Mouse (Mus musculus): ENCODE measurements around the gene Pear1.

Pear1 gene

DNA sequence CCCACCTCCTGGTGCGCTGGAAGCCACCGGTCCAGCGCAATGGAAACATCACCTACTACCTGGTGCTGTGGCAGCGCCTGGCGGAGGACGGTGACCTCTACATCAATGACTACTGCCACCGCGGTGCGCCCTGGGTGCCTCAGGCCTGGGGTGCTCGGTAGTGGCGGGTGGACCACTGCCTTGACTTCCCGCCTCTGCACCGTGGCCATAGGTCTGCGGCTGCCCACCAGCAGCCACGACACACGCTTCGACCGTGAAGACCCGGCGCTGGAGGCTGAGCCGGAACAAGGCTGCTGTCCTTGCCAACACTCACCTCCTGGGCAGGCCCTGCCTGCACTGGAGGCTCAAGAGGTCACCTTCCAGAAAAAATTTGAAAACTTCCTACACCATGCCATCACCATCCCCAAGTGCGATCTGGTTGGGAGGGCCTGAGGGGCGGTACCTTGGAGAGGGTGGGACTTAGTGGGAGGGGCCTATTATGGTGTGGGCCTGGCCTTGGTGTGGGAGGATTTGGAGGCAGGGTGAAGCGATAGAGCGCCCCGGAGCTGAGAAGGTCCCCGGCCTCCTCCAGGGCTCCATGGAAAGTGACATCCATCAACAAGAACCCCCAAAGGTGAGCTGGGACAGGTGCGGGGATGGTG is 14.7 kb downstream of the Pear1 start:
- no peak for DNase-seq (ENCODE audit: low spot score)

DNA sequence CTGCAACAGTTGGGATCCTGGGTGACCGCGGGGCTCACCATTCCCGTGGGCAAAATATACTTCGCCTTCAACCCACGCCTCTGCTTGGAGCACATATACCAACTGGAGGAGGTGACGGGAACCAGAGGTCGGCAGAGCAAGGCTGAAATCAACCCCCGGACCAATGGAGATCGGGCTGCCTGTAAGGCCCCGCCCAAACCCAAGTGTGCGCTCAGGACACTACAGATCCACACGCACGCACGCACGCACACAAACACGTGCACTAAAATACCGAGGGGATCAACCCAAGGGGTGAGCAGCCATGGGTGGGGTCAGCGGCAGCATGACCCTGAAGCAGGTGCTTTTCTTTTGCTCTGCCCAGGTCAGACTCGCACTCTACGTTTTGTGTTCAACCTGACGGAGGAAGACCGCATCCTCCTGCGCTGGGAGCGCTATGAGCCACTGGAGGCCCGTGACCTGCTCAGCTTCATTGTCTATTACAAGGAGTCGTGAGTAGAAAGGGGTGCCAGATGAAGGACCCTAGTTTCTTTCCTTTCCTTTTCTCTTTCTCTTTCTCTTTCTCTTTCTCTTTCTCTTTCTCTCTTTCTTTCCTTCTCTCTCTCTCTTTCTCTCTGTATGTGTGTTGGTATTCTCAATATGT is 19.9 kb downstream of the Pear1 start:
- DNase-seq (ENCODE audit: low spot score): no peak

DNA sequence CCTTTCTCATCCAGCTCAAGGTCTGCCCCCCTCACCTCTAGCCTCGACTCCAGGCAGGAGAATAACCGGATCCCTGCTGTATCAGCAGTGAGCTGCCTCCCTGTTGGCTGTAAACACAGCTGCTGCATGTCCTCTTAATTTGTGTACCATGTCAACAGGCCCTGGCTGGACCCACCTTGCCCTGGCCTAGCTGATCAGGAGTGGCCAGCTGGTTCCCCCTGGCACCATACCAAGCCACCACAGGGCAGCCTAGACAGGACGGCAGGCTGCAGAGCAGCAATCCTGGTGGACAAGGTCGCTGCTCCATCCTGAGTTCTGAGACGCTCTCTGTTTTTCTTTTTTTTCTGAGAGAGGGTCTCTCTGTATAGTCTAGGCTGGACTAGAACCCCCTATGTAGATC is 22.4 kb downstream of the Pear1 start:
- DNase-seq (ENCODE audit: low spot score): no peak

DNA sequence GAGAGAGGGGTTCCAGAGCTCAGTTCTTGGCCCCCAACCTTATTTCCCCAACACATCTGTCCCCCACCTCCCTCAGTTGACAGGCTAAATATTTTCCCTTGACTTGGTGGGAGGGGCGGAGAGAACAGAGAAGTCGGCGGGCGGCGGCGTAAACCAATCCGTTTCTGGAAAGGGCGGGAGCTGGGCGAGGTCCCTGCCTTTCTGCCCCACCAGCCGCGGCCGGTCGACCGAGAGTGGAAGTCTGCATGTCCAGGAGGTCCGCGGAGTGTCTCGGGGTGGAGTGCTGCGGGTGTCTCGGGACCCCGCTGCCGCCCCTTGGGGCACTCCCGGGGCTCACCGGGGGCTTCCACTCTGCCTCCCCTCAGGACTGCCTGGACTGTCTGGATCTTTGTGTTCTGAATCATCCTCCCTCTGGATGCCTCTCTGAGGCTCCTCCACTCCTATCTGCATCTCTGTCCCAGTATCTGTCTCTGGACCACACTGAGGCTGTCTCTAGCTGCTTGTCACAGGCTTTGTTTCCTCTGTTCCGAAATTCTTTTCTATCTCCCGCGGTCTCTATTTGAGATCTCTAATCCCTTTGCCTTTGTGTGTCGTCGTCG is 27.3 kb downstream of the Pear1 start, which contains the start of gene Insrr:
Insrr (plus strand) TSS at position 216 of the 599 bp plus-strand sequence.
- no peak for DNase-seq (ENCODE audit: low spot score)

DNA sequence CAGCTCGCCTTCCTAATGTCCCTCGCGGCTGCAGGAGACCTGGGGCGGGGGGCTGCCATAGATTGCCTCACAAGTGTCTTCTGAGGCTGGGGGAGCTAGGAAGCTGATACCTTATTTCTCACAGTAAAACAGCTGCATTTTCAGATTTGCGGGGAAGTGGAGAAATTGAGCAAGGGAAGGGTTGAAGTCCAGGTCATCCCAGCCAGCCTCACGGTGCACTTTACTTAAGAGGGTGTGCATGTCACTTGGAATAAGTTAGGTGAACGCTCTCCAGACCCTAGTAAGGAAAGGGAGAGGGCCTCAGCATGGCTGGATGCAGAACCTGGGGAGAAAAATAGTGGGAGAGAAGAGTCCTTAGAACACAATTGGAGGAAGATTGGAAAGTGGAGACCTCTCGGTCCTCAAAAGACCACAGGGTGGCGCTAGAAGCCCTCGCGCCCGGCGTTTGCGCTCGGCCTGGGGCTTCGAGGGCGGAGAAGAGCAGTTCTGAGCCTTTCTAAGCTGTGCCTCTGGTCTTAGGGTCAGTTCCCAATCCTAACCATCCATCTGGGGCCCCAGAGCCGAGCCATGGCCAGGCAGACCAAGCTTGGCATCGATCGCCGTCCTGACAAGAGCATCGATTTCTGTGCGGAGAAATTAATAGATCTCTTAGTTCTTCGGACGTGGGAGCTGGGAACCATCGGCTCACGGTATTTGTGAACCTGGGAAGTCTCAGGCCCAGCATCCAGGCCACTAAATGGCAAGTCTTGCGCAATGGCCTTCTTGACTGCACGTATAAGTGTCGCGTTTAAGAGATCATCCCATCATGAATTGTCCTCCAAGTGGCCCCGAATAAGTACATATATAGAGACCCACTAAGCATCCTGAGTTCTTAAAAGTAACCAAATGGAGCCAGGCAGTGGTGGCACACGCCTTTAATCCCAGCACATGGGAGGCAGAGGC is 28.5 kb downstream of the Pear1 start:
- peak; percentile 15 for DNase-seq (ENCODE audit: low spot score)

DNA sequence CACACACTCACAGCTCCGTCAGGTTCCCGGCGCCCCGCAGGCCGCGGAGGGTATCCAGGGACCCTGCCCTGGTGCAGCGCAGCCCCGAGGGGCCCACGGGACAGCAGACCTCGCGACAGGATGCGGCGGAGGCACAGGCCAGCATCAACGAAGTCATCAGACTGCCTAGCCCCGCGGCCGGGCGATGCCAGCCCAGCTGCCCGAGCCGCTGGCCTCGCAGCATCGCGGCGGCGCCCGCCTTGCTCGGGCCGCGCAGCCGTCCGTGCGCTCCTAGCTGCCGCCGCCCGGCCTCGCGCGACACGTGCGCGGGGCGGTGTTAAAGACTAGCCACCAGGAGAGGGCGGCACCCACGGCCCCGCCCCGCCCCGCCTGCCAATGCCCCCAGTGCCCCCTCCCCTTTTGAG is 29.2 kb downstream of the Pear1 start, which contains the start of gene Ntrk1:
Ntrk1 (minus strand) TSS at position 241 of the 404 bp plus-strand sequence.
- no peak for DNase-seq (ENCODE audit: low spot score)

DNA sequence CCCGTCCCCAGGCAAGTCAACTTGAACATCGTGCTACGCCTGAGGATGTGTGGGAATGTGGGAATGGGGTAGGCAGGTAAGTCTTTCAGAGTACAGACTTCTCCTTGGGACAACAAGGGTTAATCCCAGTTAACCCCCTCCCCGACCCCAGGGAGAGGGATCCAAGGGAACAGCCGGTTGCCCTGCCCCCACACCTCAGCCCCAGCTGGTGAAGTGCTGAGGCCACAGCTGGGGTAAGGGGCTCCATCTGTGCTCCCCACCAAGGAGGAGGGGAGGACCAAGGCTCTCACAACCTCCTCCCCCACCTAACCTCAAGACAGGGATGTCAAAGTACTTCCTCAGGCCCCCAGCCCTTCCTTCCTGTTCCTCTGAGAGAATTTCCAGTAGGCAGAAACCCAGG is 34.3 kb downstream of the Pear1 start:
- no peak for DNase-seq (ENCODE audit: low spot score)

DNA sequence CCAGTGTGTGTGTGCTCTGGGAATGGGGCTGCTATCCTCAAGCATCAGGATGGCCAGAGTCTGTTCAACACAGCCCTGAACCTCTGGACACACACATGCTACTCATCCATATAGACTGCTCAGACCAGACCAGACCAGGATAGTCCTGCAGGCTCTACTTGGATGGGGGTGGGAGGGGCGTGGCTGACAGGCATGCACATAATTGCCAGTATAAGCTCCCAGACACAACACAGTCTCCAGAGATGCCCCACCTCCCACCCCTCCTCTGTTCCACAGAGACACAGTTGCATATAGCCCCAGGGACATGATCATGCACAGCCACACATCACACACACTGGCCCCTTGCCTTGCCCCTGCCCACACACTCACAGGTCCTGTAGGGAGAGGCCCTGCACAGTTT is 34.9 kb downstream of the Pear1 start:
- no peak for DNase-seq (ENCODE audit: low spot score)

DNA sequence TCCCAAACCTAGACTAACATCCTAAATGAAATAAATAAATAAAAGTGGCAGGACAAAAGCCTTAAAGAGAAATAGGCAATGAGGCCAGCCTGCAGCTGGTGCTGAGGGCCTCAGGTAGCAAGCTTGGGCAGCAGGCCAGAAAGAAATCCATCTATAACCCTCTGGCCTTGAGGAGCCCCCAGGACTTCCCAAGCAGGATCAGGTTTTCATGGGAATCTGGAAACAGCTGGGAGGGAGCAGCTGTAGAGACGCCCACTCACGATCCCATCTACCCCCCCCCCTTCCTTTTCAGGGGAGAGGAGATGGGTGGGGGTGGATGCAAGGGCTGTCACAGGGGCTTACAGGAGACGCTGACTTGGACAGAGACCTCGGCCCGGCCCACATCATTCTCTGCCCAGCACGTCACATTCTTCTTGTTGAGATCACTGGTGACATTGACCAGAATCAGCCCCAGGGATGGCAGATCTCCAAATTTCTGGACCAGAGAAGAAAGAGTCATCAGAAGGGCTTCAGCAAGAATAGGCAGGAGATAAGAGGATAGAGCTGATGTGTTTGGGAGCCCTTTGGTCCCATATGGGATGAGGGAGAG is 38.4 kb downstream of the Pear1 start:
- DNase-seq (ENCODE audit: low spot score): no peak

DNA sequence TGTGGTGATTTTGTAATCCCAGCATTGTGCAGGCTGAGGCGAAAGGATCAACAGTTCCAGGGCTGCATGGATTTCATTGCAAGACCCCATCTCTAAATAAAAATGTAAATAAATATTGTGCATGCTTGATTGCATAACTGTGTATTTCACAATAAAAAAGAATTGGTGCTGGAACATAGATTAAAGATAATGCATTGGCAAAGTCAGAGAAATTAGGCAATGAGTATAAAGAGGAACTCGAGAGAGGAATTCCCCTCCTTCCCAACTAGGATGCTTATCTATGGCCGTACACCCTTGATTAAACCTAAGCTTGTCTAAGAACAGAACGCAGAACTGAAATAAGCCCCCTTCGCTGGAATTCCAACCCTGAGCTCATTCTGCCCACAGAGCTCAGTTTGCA is 39.0 kb downstream of the Pear1 start:
- no peak for DNase-seq (ENCODE audit: low spot score)

DNA sequence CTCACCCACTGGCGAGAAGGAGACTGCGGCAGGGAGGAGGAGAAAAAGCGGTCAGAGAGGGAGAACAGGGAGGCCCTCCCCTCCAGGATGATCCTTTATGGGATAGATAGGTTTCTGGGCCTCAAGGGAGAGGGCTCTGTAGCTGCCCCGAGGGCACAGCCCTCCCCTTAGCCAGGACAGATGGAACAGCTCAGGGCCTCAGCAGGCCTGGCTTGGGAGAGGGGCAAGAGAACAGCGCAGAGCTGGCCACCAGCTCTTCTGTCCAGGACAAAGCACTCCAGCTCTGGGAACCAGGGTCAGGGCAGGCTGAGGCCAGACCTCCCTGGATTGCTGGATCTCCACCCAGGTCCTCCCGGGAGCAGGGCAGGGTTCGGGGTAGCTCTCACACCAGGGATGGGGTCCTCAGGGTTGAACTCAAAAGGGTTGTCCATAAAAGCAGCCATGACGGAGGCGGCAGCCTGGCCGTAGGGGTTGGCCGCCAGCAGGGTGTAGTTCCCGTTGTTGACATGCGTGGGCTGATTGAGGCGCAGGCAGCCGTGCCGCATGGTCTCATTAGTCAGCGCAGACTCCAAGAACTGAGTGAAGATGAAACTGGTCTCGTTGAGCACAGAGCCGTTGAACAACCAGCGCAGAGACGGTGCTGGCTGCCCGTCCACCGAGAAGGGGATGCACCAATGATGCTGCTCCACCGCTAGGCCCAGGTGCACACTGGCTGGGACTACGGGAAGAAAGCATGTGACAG is 40.7 kb downstream of the Pear1 start:
- no peak for DNase-seq (ENCODE audit: low spot score)

DNA sequence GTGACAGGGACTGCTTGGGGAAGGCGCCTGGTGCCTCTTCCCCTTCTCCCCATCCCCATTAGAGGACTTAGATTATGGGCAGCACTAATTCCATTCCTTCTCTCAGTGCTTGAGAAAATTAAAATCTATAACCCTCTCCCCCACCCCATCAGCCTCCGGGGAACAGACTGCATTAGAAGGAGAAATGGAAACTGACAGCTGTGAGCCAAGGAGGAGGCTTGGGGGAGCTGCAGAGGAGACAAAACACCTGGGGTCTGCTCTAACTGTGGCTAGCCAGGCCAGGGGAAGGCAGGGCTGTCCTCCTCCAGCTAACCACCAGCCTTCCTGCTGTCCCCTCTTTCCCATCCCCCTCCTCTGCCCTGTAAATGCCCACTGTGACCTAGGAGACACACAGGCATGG is 45.0 kb downstream of the Pear1 start:
- no peak for DNase-seq (ENCODE audit: low spot score)

DNA sequence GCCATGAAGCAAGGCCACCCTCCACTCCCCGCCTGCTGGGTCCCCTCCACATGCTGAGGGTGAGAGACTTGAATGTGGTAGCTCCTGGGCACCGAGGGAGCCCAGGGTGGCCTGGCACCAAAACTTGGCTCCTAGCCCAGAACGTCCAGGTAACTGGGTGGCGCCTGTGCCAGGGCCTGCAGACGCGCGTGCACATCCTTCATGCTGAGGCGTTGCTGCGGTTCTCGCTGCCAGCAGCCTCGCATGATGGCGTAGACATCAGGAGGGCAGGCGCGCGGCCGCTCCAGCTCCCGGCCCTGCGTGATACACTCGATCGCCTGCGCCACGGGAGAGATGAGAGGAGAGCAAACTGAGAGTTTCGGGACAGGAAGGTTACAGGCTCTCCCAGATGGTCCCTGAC is 45.8 kb downstream of the Pear1 start:
- no peak for DNase-seq (ENCODE audit: low spot score)

DNA sequence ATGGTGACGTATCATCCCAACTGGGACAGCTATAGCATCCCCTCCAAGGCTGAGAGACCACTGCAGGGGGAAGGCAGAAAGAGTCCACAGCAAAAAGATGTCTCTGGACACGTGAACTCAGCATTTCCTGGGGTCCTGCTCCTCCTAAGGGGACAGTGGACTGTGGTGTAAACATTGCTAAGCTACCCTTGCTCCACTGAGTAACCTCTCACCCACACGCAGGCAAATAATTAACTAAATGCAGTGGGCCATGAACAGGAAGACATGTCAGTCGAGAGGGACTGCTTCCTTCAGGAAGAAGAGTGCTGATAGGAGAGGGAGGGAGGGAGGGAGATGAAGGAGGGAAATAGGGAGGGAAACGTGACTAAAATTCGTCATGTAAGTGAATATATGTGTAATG is 53.0 kb downstream of the Pear1 start:
- no peak for DNase-seq (ENCODE audit: low spot score)

DNA sequence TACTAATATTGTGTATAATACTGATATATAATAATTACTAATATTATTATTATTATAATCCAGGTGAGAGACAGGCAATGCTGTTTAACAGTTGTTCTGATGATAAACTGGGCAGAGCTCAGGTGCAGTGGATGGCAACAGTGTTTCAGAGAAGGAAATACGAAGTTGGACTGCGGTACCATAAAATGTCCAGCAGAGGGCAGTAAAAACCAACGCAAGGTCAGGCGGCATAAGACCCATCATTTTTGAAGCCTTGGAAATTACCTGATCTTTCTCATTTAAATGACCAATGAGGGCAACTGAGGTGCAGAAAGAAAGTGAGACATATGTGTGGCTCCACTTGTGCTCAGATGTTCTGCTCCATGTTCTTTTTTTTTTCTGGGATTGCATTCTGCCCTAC is 53.8 kb downstream of the Pear1 start:
- DNase-seq (ENCODE audit: low spot score): peak; percentile 57

DNA sequence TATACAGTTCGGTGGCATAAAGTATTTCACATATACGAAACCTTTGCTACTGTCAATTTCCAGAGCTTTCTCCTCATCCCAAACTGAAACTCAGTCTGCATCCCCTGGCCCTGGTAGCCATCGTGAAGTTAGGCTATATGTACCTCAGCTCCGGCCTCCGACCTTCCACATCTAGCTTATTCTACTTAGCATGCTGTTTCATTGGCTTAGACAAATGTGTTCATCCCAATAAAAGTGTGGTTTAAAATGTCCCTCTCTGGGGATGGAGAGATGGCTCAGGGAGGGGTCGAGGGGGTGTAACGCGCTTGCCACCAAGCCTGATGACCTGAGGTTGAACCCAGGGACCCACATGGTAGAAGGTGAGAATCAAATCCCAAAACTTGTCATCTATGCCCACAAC is 54.6 kb downstream of the Pear1 start:
- no peak for DNase-seq (ENCODE audit: low spot score)

DNA sequence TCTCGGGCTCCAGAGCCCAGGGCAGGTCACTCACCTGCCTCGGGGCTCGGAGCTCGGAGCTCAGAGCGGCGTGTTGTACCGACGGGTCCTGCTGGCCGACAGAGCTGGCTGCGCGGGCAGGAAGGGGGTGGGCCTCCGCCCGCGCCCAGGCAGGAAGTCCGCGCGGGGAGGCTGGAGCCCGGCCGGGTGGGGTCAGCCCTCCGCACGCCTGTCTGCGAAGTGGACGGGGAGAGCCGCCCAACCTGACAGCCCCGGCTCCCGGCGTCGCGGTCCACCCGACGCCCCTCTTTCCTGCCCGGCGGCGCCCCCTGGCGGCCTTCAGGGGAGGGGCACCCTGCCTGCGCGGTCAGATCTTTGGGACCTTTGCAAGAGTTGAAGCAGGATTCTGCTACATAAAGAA is 55.3 kb downstream of the Pear1 start:
- peak; percentile 34 for DNase-seq (ENCODE audit: low spot score)

DNA sequence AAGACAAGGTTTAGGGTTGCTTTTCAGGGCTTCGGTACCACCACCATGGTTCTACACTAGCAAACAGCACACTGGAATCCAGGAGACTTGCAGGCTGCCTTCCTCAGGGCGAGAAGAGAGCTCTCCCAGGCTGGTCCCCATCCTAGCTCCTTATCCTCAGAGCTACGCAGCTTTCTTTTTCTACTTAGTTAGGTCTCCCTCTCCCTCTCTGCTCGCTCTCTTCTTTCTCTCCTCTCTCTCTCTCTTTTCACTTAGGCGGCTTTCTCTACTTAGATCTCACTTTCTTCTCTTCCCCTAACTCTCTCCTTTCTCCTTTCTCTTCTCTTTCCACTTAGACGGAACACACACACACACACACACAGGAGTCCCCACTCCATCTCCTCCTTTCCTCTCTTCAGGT is 55.7 kb downstream of the Pear1 start:
- no peak for DNase-seq (ENCODE audit: low spot score)

DNA sequence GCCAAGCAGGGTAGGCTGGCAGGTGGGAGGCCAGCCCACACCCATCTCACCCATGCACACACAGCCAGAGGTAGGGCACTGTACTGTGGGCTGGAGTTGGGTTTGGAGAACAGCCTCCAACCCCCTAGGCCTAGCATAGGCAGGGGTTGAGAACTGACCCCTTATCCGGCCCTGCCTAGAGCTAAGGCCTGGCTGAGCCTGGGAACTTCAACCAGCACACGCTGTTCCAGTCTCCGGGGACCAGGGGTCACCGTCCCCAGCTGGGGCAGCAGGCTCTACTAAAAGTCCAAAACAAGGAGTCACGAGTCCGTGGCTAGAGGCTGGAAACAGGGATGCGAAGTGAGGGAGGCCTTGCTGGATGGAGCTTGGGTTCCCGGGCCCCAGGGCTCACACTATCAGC is 56.3 kb downstream of the Pear1 start:
- DNase-seq (ENCODE audit: low spot score): no peak

DNA sequence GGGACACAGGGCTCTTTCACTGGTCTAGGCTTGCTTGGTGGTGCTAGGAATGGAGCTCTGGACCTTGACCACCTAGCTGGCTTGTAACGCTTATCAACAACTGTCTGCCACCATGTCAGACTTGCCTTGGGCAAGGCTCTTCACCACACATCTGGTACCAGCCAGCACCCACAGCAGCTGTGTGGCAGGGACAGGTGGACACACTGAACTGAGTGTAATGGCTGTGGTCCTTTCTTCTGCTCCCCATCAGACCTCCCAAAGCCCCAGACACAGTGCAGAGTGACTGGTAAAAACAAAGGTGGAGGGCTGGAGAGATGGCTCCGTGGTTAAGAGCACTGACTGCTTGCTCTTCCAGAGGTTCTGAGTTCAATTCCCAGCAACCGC is 57.8 kb downstream of the Pear1 start:
- no peak for DNase-seq (ENCODE audit: low spot score)

DNA sequence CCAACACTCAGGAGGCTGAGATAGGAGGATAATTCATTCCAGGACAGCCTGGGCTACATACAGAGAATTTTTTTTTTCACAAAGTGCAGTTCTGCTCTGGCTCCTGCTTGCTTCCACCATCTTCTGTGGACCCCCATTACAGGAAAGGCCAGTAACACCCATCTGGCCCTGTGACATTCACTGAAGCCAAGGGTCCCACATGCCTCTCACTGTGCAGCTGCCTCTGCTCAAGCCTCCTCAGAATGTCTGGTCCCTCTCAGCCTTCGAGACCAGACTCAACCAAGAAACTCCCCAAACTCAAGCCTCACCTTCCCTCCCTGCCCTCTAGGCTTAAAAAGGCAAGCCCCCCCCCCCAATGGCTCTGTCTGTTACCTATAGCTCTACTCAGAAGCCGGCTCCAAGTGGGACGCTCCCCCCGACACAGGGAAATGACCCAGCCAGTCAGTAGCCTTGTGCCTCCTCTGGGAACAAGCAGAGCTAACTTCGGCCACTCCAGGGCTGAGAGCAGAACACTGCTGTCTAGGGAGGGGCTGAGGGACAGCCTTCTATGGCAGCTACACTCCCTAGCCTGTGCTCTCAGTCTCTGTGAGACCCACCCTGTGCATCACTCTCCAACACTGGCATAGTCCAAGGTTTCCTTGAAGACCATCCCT is 58.3 kb downstream of the Pear1 start:
- DNase-seq (ENCODE audit: low spot score): no peak
